Mouse (Mus musculus) MEL (cell line): ENCODE measurements around the gene Cnrip1. TPM values are rescaled to one million over a fixed set of nuclear protein-coding genes. Genes with fewer than 3 reads are reported as not detected.
"Not testable (repeated sequence)": the region's sequence is repeated elsewhere in the genome, so short reads cannot be mapped to it uniquely, and the experiment has no call there.

Source experiments
- DNase-seq: peaks from one replicate; pipeline ENCODE4 v3.0.0; 2011; ENCODE audit warnings: low read depth, low spot score
- H3K27ac ChIP-seq: 2 replicates; pipeline ENCODE4 v1.5.1; 2012; ENCODE audit warnings: low read depth, mild to moderate bottlenecking, control low read depth, low read length, moderate library complexity; ENCODE audit not compliant: control insufficient read depth
- H3K27me3 ChIP-seq, 2 experiments: fragments of 150-350 bp in 1 of 2; sonication (generic) in 1 of 2; 2 replicates each; pipeline ENCODE4 v1.6.1; 2012; ENCODE audit warnings: low read length in 2 of 2, mild to moderate bottlenecking in 2 of 2, improper control_type of control experiment in 1 of 2, moderate library complexity in 1 of 2; ENCODE audit not compliant: insufficient read depth in 2 of 2, control insufficient read depth in 1 of 2
- H3K36me3 ChIP-seq, 2 experiments: 2 replicates each; pipeline ENCODE4 v1.6.1; 2012 to 2014; ENCODE audit warnings: low read length in 2 of 2, improper control_type of control experiment in 1 of 2, inconsistent platforms in 1 of 2, mild to moderate bottlenecking in 1 of 2; ENCODE audit not compliant: insufficient read depth in 2 of 2, control insufficient read depth in 1 of 2
- H3K4me1 ChIP-seq, 2 experiments: fragments of 150-350 bp in 1 of 2; sonication (generic) in 1 of 2; 2 replicates each; pipeline ENCODE4 v1.6.1; 2012; ENCODE audit warnings: low read length in 2 of 2, improper control_type of control experiment in 1 of 2, mild to moderate bottlenecking in 1 of 2; ENCODE audit not compliant: insufficient read depth in 2 of 2, control insufficient read depth in 1 of 2
- H3K4me3 ChIP-seq, 2 experiments: fragments of 150-350 bp in 1 of 2; sonication (generic) in 1 of 2; 2 replicates each; pipeline ENCODE4 v1.5.1; 2012; ENCODE audit warnings: low read depth in 2 of 2, low read length in 2 of 2, mild to moderate bottlenecking in 2 of 2, moderate library complexity in 2 of 2, control low read depth in 1 of 2, improper control_type of control experiment in 1 of 2; ENCODE audit not compliant: control insufficient read depth in 1 of 2, insufficient read depth in 1 of 2
- H3K79me2 ChIP-seq: 2 replicates; pipeline ENCODE4 v1.6.1; 2012; ENCODE audit warnings: mild to moderate bottlenecking, low read length, moderate library complexity; ENCODE audit not compliant: control insufficient read depth, poor library complexity, insufficient read depth
- H3K9ac ChIP-seq: 2 replicates; pipeline ENCODE4 v1.6.1; 2012; ENCODE audit warnings: low read depth, mild to moderate bottlenecking, control low read depth, low read length, moderate library complexity; ENCODE audit not compliant: control insufficient read depth, poor library complexity, severe bottlenecking
- H3K9me3 ChIP-seq: fragments of 150-350 bp; sonication (generic); replicated peaks from 2 replicates; pipeline ENCODE4 v1.6.1; 2012; ENCODE audit warnings: mild to moderate bottlenecking, low read length, improper control_type of control experiment, moderate library complexity; ENCODE audit not compliant: insufficient read depth
- CHD1 ChIP-seq: IDR thresholded peaks from 2 replicates; pipeline ENCODE4 v1.6.1; 2012; ENCODE audit warnings: low read depth, mild to moderate bottlenecking, inconsistent platforms, low read length, improper control_type of control experiment
- CTCF ChIP-seq, 3 experiments: IDR thresholded peaks in 2 of 3; conservative IDR thresholded peaks in 1 of 3; 2 replicates each; pipeline ENCODE4 v1.5.1; 2011 to 2012; ENCODE audit warnings: low read length in 3 of 3, low read depth in 2 of 3, mild to moderate bottlenecking in 2 of 3, improper control_type of control experiment in 1 of 3, inconsistent platforms in 1 of 3, mixed read lengths in 1 of 3, moderate library complexity in 1 of 3; ENCODE audit not compliant: control insufficient read depth in 1 of 3, insufficient read depth in 1 of 3, poor library complexity in 1 of 3, severe bottlenecking in 1 of 3
- E2F4 ChIP-seq: IDR thresholded peaks from 2 replicates; pipeline ENCODE4 v1.6.1; 2011; ENCODE audit warnings: low read depth, low read length, improper control_type of control experiment, borderline replicate concordance
- ELF1 ChIP-seq: IDR thresholded peaks from 2 replicates; pipeline ENCODE4 v1.6.1; 2014; ENCODE audit warnings: low read depth, mild to moderate bottlenecking, inconsistent platforms, low read length, improper control_type of control experiment, moderate library complexity
- EP300 ChIP-seq, 2 experiments: IDR thresholded peaks; 2 replicates each; pipeline ENCODE4 v1.6.1; 2011; ENCODE audit warnings: improper control_type of control experiment in 2 of 2, low read length in 2 of 2, low read depth in 1 of 2, mild to moderate bottlenecking in 1 of 2
- GABPA ChIP-seq: IDR thresholded peaks from 2 replicates; pipeline ENCODE4 v1.6.1; 2012; ENCODE audit warnings: low read depth, mild to moderate bottlenecking, inconsistent platforms, low read length, improper control_type of control experiment, moderate library complexity
- JUND ChIP-seq: IDR thresholded peaks from 2 replicates; pipeline ENCODE4 v1.6.1; 2011; ENCODE audit warnings: low read depth, mild to moderate bottlenecking, improper control_type of control experiment, low read length
- KAT2A ChIP-seq: conservative IDR thresholded peaks from 2 replicates; pipeline ENCODE4 v1.6.1; 2012; ENCODE audit warnings: low read depth, low read length, improper control_type of control experiment, inconsistent platforms
- MEF2A ChIP-seq: IDR thresholded peaks from 2 replicates; pipeline ENCODE4 v1.6.1; 2014; ENCODE audit warnings: low read depth, mild to moderate bottlenecking, inconsistent platforms, low read length, improper control_type of control experiment; ENCODE audit not compliant: poor library complexity, insufficient replicate concordance, severe bottlenecking; ENCODE audit errors: extremely low read depth
- MXI1 ChIP-seq: IDR thresholded peaks from 2 replicates; pipeline ENCODE4 v1.6.1; 2011; ENCODE audit warnings: mild to moderate bottlenecking, low read depth, low read length, improper control_type of control experiment
- MYB ChIP-seq: IDR thresholded peaks from 2 replicates; pipeline ENCODE4 v1.6.1; 2011; ENCODE audit warnings: mild to moderate bottlenecking, low read depth, low read length, improper control_type of control experiment
- NELFE ChIP-seq: IDR thresholded peaks from 2 replicates; pipeline ENCODE4 v1.6.1; 2011; ENCODE audit warnings: low read depth, low read length, improper control_type of control experiment
- NRF1 ChIP-seq: IDR thresholded peaks from 2 replicates; pipeline ENCODE4 v1.6.1; 2014; ENCODE audit warnings: low read depth, mild to moderate bottlenecking, inconsistent platforms, low read length, improper control_type of control experiment, moderate library complexity; ENCODE audit not compliant: poor library complexity, insufficient read depth, severe bottlenecking
- POLR2A ChIP-seq, 2 experiments: IDR thresholded peaks; 2 replicates each; pipeline ENCODE4 v1.6.1; 2011 to 2012; ENCODE audit warnings: low read length in 2 of 2, mild to moderate bottlenecking in 2 of 2, control low read depth in 1 of 2, improper control_type of control experiment in 1 of 2, low read depth in 1 of 2, moderate library complexity in 1 of 2; ENCODE audit not compliant: control insufficient read depth in 1 of 2, insufficient read depth in 1 of 2, poor library complexity in 1 of 2
- RAD21 ChIP-seq: IDR thresholded peaks from 2 replicates; pipeline ENCODE4 v1.6.1; 2011; ENCODE audit warnings: mild to moderate bottlenecking, low read depth, low read length, improper control_type of control experiment
- UBTF ChIP-seq: IDR thresholded peaks from 2 replicates; pipeline ENCODE4 v1.6.1; 2012; ENCODE audit warnings: low read depth, mild to moderate bottlenecking, inconsistent platforms, low read length, improper control_type of control experiment, moderate library complexity, borderline replicate concordance; ENCODE audit not compliant: insufficient read depth
- USF2 ChIP-seq, 2 experiments: IDR thresholded peaks; 2 replicates each; pipeline ENCODE4 v1.6.1; 2011 to 2012; ENCODE audit warnings: improper control_type of control experiment in 2 of 2, low read length in 2 of 2, borderline replicate concordance in 1 of 2, inconsistent platforms in 1 of 2, low read depth in 1 of 2, mild to moderate bottlenecking in 1 of 2; ENCODE audit not compliant: insufficient read depth in 1 of 2
- ZC3H11A ChIP-seq: IDR thresholded peaks from 2 replicates; pipeline ENCODE4 v1.6.1; 2012; ENCODE audit warnings: low read depth, mild to moderate bottlenecking, inconsistent platforms, low read length, improper control_type of control experiment
- ZNF384 ChIP-seq: IDR thresholded peaks from 2 replicates; pipeline ENCODE4 v1.6.1; 2012; ENCODE audit warnings: low read depth, mild to moderate bottlenecking, inconsistent platforms, low read length, improper control_type of control experiment
- polyA plus RNA-seq, 2 experiments: library from polyadenylated mRNA; stranded (reverse) in 1 of 2; unstranded in 1 of 2; fragments of >175 nt in 1 of 2; fragments of >200 nt in 1 of 2; gene quantifications; 2 replicates each; pipeline versions ENCODE4 v1.2.1 to v1.2.4; 2012; ENCODE audit warnings: low replicate concordance in 2 of 2, low read depth in 1 of 2; ENCODE audit not compliant: insufficient read length in 2 of 2, insufficient read depth in 1 of 2, missing spikeins in 1 of 2
- total RNA-seq: library from RNA; depleted of rRNA; stranded (reverse); fragments of 300-350 nt; gene quantifications from 2 replicates; pipeline ENCODE4 v1.2.3, GENCODE M21; 2012

Gene Cnrip1
- total and polyA plus RNA-seq, 3 experiments, result not detected

DNA sequence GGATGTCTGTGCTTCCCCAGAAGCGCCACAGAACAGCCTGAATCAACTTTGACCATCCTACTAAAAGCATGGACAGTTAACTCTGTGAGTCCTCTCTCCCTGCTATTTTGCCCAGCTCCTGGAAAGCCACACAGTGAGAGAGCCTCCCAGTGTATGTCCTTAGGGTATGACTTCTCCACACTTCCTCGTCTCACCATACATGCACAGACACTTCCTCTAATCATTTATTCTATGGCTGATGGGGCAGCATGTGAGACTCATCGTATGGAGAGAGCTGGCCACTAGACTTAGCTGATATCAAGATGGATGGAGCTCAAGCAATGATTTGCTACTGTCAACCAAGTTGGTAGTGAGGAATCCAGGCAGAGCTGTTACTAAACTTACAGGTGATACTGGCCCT, 27.4 kb upstream of the Cnrip1 start:
- H3K79me2 ChIP-seq, result no peaks in the 10 kb centered on the region
- TF ChIP-seq MXI1, result no peak
- no peak for TF ChIP-seq ZC3H11A
- TF ChIP-seq USF2 (IDR thresholded peaks at IDR 0.05; ENCODE audit: borderline replicate concordance in 1 of 2, insufficient read depth in 1 of 2, low read depth in 1 of 2, low read length in 2 of 2), result no peak
- TF ChIP-seq ELF1, result no peak
- TF ChIP-seq, all 39 proteins: peak for 0
- H3K27me3 ChIP-seq, result peaks cover 6 to 12% of the 10 kb centered on the region in 2 experiments
- H3K9me3 ChIP-seq, result no peaks in the 10 kb centered on the region
- no peak overlapping the region for H3K9ac ChIP-seq
- no peak overlapping the region for H3K27ac ChIP-seq
- H3K4me3 ChIP-seq, result no peak overlapping the region
- H3K36me3 ChIP-seq, result no peaks in the 10 kb centered on the region
- no peak for DNase-seq
- H3K4me1 ChIP-seq, result no peaks in the 10 kb centered on the region

DNA sequence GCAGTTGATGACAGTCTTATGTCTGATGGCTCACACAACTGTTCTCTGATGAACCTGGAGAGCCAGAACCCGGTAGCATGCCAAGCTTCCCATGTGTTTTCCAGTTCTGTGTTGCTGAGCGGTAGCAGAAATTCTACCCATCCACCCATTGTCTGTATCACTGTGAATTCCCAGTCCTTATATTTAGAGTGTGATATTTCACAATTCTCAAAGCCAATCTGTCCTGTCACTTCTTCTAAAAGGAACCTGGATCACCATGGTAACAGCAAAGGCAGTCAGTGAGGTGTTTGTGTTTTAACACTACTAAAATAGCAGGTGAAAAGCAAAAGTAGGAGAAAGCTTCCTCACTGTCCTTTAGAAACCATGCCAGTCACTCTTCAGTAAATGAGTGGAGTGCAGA, 5.6 kb upstream of the Cnrip1 start:
- H3K4me3 ChIP-seq, result no peak overlapping the region
- no peaks in the 10 kb centered on the region for H3K4me1 ChIP-seq

DNA sequence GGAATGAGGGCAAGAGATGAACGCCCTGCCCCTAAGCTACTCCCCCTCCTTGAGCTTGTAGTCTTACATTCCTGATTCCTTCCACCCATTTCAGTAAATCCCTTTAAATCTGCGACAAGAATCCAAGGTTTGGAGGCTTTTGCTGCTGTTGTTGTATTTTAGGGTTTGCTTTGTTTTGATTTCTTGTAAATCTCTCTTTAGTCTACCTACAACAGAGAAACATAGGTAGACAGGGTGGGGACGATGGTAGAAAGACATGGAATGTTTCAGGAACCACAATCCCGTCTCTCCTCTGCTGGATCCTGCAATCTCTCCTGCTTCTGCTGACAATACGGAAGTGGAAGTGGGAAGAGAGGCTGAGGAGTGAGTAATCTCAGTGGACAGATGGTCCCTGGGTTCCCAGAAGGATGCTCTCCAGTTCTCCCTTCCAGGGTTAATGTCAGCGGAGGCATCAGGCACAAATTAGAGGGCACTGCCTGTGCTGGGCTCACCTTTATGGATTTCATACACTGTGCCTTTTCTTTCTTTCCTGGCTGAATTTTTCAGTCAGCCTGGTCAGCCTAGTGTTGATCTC, 1.2 kb downstream of the Cnrip1 start:
- Histone ChIP-seq H3K4me1 (no peaks in the 10 kb centered on the region), H3K27ac (no peak overlapping the region), H3K4me3 (no peak overlapping the region), H3K36me3 (no peaks in the 10 kb centered on the region), H3K79me2 (no peaks in the 10 kb centered on the region), H3K9ac (no peak overlapping the region), H3K27me3 (peaks cover 3 to 4% of the 10 kb centered on the region in 2 experiments; a peak in 3 of 4 replicates), H3K9me3 (no peaks in the 10 kb centered on the region)
- TF ChIP-seq ZNF384, result no peak
- no peak for TF ChIP-seq EP300 (IDR thresholded peaks at IDR 0.05; ENCODE audit: low read depth in 1 of 2, low read length in 2 of 2)
- no peak for TF ChIP-seq CHD1
- TF ChIP-seq NELFE, result no peak
- TF ChIP-seq MYB, result no peak
- no peak for TF ChIP-seq RAD21
- no peak for TF ChIP-seq GABPA
- no peak for TF ChIP-seq UBTF
- no peak for TF ChIP-seq E2F4
- no peak for TF ChIP-seq NRF1
- TF ChIP-seq MEF2A, result no peak
- TF ChIP-seq CTCF (IDR thresholded peaks at IDR 0.05 in 2 of 3, conservative IDR thresholded peaks at IDR 0.05 in 1 of 3; ENCODE audit: control insufficient read depth in 1 of 3, insufficient read depth in 1 of 3, low read depth in 2 of 3, low read length in 3 of 3, poor library complexity in 1 of 3, severe bottlenecking in 1 of 3), result no peak
- no peak for DNase-seq

More for the DNA sequence above, 5.6 kb upstream of the Cnrip1 start:
- Histone ChIP-seq H3K79me2 (no peaks in the 10 kb centered on the region), H3K9ac (no peak overlapping the region), H3K9me3 (no peaks in the 10 kb centered on the region), H3K27me3 (peaks cover 0 to 8% of the 10 kb centered on the region in 2 experiments; a peak in 2 of 4 replicates)
- DNase-seq, result no peak
- TF ChIP-seq JUND (no peak), POLR2A (IDR thresholded peaks at IDR 0.05; ENCODE audit: control insufficient read depth in 1 of 2, insufficient read depth in 1 of 2, low read depth in 1 of 2, low read length in 2 of 2, poor library complexity in 1 of 2) (no peak), KAT2A (no peak)
- TF ChIP-seq, all 39 proteins: peak for 0
- Histone ChIP-seq H3K27ac (no peak overlapping the region), H3K36me3 (no peaks in the 10 kb centered on the region)

DNA sequence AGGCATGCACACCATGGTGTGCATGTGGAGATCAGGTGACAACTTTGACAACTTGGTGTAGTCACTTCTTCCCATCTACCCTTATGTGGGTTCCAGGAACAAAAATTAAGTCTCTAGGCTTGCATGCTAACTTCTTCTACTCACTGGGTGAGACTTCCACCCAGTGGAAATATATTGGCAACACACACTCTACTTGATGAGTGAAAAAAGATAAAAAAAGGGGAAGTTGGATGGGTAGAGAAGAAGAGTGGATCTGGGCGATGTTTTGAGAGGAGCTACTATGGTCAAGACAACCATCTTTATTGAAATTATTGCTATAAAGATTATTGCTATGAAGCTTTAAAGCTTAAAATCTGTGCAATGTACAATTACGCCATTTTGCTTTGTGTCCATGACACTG, 18.0 kb downstream of the Cnrip1 start:
- not testable (repeated sequence) for H3K9ac ChIP-seq, DNase-seq

More for the DNA sequence above, 18.0 kb downstream of the Cnrip1 start:
- not testable (repeated sequence) for H3K79me2 ChIP-seq, H3K4me1 ChIP-seq, H3K9me3 ChIP-seq, H3K36me3 ChIP-seq, H3K4me3 ChIP-seq, H3K27ac ChIP-seq, H3K27me3 ChIP-seq
